Mouse (Mus musculus) heart, embryonic 16.5 days (tissue): ENCODE measurements at regions not wholly inside any gene's neighbourhood (a gene's known extent, or its start where the extent isn't known, plus 50 kb on each side); places are given as distances from the start of the nearest gene placed in this dataset.
A peak's percentile ranks its signal among the peaks of the same experiment; 100 is the strongest.

Experiments used
- ATAC-seq: fragments of 200-750 bp; cut with Nextera tagmentation; replicated peaks from 2 replicates; pipeline ENCODE4 v1.8.0; 2017; ENCODE audit warnings: moderate number of reproducible peaks; ENCODE audit not compliant: insufficient read depth, low FRiP score; ENCODE audit errors: extremely low read depth
- H3K27ac ChIP-seq: fragments of 300-500 bp; sonication (generic); 2 replicates; pipeline ENCODE4 v1.5.1; 2014; ENCODE audit warnings: mild to moderate bottlenecking, low read length, control low read depth, moderate library complexity
- H3K27me3 ChIP-seq: fragments of 300-500 bp; sonication (generic); 2 replicates; pipeline ENCODE4 v1.6.1; 2014; ENCODE audit warnings: low read length, mixed read lengths; ENCODE audit not compliant: control insufficient read depth, insufficient read depth
- H3K36me3 ChIP-seq: fragments of 300-500 bp; sonication (generic); 2 replicates; pipeline ENCODE4 v1.6.1; 2014; ENCODE audit not compliant: control insufficient read depth, insufficient read depth
- H3K4me1 ChIP-seq: fragments of 300-500 bp; sonication (generic); 2 replicates; pipeline ENCODE4 v1.6.1; 2014; ENCODE audit warnings: low read length, mixed read lengths; ENCODE audit not compliant: control insufficient read depth, insufficient read depth
- H3K4me2 ChIP-seq: fragments of 300-500 bp; sonication (generic); 2 replicates; pipeline ENCODE4 v1.6.1; 2014; ENCODE audit warnings: low read depth, mild to moderate bottlenecking, control low read depth, low read length
- H3K4me3 ChIP-seq: fragments of 300-500 bp; sonication (generic); 2 replicates; pipeline ENCODE4 v1.5.1; 2014; ENCODE audit warnings: mild to moderate bottlenecking, control low read depth, low read length
- H3K9ac ChIP-seq: fragments of 300-500 bp; sonication (generic); 2 replicates; pipeline ENCODE4 v1.6.1; 2014; ENCODE audit warnings: low read length, control low read depth
- H3K9me3 ChIP-seq: fragments of 300-500 bp; sonication (generic); replicated peaks from 2 replicates; pipeline ENCODE4 v1.6.1; 2016; ENCODE audit warnings: low read length; ENCODE audit not compliant: control insufficient read depth
- WGBS: fragments of 180-500 bp; shearing (Covaris S2); extraction: QIAGEN DNeasy Blood & Tissue Kit; methylation state at CpG from one replicate; pipeline ENCODE4 v1.1.7; 2014; 5-methylcytosine and 5-hydroxymethylcytosine counted together

DNA sequence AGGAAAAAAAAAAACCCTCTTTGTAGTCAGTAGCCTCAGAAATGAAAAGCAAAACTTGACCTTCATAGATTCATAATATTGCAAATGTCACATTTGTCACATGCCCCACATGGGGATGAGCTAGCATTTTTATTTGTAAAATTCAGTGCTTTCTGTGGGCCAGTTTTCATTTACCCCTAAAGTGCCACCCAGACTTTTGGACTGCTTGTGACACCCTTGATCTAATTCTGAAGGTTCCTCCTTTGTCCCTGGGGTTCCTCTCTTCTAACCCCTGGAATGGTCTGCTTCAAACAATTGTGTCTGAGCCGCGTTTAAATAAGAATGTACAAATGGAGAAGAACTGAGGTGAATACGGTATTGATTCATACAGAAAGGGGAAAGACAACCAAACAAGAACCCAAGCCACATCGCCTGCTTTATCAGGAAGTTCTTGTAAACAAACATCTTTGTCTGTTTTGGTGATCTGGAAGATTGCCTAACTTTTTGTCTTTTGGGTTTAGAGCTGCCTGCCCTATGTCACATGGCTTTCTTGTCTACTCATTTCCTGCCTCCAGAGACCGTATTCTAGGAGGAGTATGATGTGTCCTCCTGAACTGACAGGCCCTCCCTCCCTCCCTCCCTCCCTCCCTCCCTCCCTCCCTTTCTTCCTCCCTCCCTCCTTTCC is 203.1 kb upstream of the Gm9833 start:
- H3K36me3 ChIP-seq = no peaks in the 10 kb centered on the region
- no peaks in the 10 kb centered on the region for H3K27me3 ChIP-seq
- H3K4me2 ChIP-seq = no peak overlapping the region
- H3K9me3 ChIP-seq = no peaks in the 10 kb centered on the region
- no peak overlapping the region for H3K9ac ChIP-seq
- no peak for ATAC-seq
- H3K4me3 ChIP-seq = no peak overlapping the region
- peaks cover 7% of the 10 kb centered on the region; the same call in 1 of the 2 replicates for H3K4me1 ChIP-seq
- peak overlapping the region; percentile 49 for H3K27ac ChIP-seq
- WGBS = 48% methylated on average over 5 of the region's 5 CpGs

DNA sequence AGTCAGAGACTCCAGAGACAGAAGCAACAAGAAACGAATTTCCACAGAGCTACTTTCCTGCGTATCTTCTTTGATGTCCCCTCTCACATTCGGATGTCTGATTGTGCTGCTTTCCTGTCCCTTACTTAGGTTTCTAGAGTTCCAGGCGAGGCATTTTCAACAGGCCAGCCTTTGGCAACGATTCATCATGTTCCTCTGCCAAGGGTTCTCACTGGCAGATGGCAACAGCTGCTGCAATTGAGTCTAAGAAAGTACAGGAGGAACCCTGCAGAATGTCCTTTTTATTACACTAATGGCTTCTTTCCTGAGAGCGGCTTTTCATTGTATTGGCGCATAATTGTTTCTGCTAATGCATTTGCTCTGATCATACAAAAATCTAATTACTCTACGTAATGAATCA is 202.3 kb upstream of the Gm9833 start:
- peak overlapping the region; percentile 3; the same call in 1 of the 2 replicates for H3K27ac ChIP-seq
- peaks cover 7% of the 10 kb centered on the region; the same call in 1 of the 2 replicates for H3K4me1 ChIP-seq
- 56% methylated on average over 8 of the region's 8 CpGs for WGBS
- no peak overlapping the region for H3K4me2 ChIP-seq
- no peak overlapping the region for H3K4me3 ChIP-seq
- no peaks in the 10 kb centered on the region for H3K36me3 ChIP-seq
- no peaks in the 10 kb centered on the region for H3K27me3 ChIP-seq
- H3K9ac ChIP-seq = no peak overlapping the region
- H3K9me3 ChIP-seq = no peaks in the 10 kb centered on the region
- ATAC-seq = no peak

DNA sequence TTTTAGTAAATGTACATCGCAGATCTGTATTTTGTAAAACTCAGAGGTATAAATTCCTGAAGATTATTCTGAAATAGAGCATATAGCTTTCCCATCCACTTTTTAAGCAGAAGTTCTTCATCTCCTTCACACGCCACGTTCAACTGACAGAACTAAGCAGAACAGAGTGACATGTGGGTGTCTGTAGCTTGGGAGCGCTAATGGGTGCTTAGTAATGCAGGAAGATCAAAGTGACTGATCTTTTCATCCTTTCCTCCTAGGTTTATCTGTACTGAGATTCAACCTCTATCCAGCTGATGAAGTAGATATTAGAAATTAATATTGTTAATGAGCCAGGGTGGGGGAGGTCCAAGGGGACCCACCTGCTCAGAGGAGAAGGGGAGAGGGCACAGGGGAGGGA is 201.8 kb upstream of the Gm9833 start:
- peaks cover 7% of the 10 kb centered on the region; the same call in 1 of the 2 replicates for H3K4me1 ChIP-seq
- no peaks in the 10 kb centered on the region for H3K36me3 ChIP-seq
- H3K27ac ChIP-seq = no peak overlapping the region
- 74% methylated on average over 4 of the region's 4 CpGs for WGBS
- no peak overlapping the region for H3K9ac ChIP-seq
- H3K4me3 ChIP-seq = no peak overlapping the region
- no peaks in the 10 kb centered on the region for H3K9me3 ChIP-seq
- no peak overlapping the region for H3K4me2 ChIP-seq
- ATAC-seq = no peak
- no peaks in the 10 kb centered on the region for H3K27me3 ChIP-seq

DNA sequence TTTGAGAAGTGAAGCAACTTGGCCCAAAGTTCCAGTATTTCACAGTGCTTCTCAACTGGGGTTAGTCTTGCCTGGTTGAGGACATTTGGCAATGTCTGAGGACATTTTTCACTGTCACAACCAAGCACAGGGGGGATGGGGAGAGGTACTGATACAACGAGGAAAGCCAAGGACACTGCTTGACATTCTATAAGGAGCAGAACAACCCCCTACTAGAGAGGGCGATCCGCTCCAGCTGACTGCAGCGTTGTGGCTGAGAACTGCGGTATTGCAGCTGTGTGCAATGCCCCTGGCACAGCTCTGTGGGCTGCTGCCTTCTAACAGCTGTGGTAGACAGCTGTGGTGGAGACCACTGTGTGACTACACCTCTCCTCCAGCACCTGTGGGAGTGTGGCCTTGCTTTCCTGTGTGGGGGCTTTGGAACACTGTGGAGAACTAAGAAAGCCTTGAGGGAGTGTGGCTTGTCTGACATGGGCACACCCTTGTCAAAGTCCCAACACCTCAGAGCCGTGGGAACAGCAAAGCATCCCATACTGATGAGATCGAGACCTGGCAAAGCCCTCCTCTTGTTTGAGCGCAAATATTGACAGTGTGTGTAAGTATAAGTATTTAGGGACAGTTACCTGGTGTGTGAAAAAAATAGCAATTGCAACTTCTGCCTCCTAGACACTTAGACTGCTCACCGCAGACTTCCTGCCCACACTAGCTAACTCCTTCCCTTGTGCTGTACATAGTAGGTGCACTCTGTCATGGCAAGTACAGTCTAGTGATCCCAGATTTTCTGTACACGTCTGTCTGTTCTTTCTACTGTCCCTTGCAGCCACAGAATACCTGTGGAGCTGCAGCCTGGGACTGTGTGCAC is 200.9 kb upstream of the Gm9833 start:
- WGBS = 59% methylated on average over 10 of the region's 10 CpGs
- Histone ChIP-seq H3K27me3 (no peaks in the 10 kb centered on the region), H3K9me3 (no peaks in the 10 kb centered on the region), H3K4me2 (no peak overlapping the region), H3K9ac (no peak overlapping the region), H3K36me3 (no peaks in the 10 kb centered on the region), H3K4me1 (peaks cover 7% of the 10 kb centered on the region; the same call in 1 of the 2 replicates), H3K27ac (peak overlapping the region; percentile 7; the same call in 1 of the 2 replicates), H3K4me3 (no peak overlapping the region)
- peak; percentile 77 for ATAC-seq

DNA sequence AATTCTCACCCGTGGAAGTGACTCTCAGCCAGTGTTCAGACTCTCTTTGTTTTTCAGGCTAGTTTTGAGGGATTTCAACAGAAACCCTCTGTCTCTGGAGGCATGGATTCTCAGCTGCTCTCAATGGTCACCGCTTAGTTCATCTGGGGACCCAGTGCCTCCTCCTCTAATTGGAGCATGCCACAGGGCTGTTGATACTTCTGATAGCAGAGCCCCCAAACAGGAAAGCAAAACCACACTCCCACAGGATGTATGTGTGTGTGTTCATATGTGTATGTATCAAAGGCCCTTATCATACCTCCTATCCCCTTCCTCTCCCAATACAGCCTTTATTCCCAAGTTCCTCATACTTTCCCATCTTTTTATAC is 200.3 kb upstream of the Gm9833 start:
- H3K9me3 ChIP-seq = no peaks in the 10 kb centered on the region
- no peak overlapping the region for H3K4me2 ChIP-seq
- H3K9ac ChIP-seq = no peak overlapping the region
- H3K27me3 ChIP-seq = no peaks in the 10 kb centered on the region
- H3K4me3 ChIP-seq = no peak overlapping the region
- no peak overlapping the region; the same call in 1 of the 2 replicates for H3K27ac ChIP-seq
- peaks cover 7% of the 10 kb centered on the region; the same call in 1 of the 2 replicates for H3K4me1 ChIP-seq
- WGBS = 74% methylated on average over 2 of the region's 2 CpGs
- no peaks in the 10 kb centered on the region for H3K36me3 ChIP-seq
- no peak for ATAC-seq

DNA sequence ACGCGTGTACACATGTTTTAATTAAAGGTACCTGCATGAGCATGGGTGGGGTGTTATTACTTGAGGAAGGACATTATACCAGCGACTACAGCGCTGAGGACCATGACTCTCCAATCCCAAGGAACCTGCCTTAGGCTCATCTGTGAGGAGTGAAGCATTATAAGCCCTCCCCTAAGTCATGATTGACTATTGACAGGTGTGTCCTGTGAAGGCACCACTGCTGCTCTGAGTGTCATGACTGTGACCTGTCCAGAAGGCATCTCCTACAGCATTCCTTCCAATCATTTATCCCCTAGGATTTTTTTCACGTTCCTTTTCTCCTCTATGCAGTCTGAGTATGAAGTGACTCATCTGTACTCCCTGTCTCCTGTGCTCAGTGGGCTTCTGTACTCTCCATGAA is 199.9 kb upstream of the Gm9833 start:
- H3K27me3 ChIP-seq = no peaks in the 10 kb centered on the region
- no peak for ATAC-seq
- 85% methylated on average over 5 of the region's 5 CpGs for WGBS
- H3K9me3 ChIP-seq = no peaks in the 10 kb centered on the region
- no peak overlapping the region for H3K9ac ChIP-seq
- H3K27ac ChIP-seq = no peak overlapping the region
- no peak overlapping the region for H3K4me2 ChIP-seq
- H3K4me1 ChIP-seq = peaks cover 7% of the 10 kb centered on the region; the same call in 1 of the 2 replicates
- H3K36me3 ChIP-seq = no peaks in the 10 kb centered on the region
- no peak overlapping the region for H3K4me3 ChIP-seq

DNA sequence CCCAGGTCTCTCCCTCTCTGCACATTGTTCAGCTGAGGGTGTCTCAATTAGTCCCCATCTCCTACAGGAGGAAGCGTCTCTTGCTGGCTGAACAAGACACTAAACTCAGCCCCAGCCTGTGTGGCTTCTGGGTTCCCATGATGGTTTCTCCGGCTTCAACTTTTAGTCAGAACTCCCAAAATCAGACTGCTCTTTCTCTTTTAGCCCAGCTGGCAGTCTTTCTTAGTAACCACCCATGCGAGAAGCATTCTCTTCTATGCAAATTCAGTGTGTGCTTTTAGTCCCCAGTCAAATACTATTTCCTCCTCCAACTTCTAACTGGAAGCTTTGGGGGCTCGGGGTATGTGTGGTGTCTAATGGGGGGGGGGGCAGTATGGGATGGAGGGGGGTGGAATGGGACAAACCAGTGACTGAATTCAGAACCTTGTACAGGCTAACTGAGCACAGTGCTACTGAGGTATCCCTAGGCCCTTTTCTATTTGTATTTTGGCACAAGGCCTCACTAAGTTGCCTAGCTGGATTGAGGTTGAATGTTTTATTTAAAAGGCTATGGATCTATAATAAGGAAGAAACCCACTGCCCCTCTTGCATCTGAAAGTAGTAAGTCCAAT is 194.9 kb upstream of the Gm9833 start:
- Histone ChIP-seq H3K4me3 (no peak overlapping the region), H3K4me1 (0 out of 2 replicates have a peak, but pooled peaks cover 2% of the 10 kb centered on the region), H3K36me3 (no peaks in the 10 kb centered on the region), H3K9ac (no peak overlapping the region), H3K27ac (no peak overlapping the region), H3K27me3 (no peaks in the 10 kb centered on the region), H3K9me3 (no peaks in the 10 kb centered on the region), H3K4me2 (no peak overlapping the region)
- WGBS = 67% methylated on average over 4 of the region's 4 CpGs
- ATAC-seq = no peak

DNA sequence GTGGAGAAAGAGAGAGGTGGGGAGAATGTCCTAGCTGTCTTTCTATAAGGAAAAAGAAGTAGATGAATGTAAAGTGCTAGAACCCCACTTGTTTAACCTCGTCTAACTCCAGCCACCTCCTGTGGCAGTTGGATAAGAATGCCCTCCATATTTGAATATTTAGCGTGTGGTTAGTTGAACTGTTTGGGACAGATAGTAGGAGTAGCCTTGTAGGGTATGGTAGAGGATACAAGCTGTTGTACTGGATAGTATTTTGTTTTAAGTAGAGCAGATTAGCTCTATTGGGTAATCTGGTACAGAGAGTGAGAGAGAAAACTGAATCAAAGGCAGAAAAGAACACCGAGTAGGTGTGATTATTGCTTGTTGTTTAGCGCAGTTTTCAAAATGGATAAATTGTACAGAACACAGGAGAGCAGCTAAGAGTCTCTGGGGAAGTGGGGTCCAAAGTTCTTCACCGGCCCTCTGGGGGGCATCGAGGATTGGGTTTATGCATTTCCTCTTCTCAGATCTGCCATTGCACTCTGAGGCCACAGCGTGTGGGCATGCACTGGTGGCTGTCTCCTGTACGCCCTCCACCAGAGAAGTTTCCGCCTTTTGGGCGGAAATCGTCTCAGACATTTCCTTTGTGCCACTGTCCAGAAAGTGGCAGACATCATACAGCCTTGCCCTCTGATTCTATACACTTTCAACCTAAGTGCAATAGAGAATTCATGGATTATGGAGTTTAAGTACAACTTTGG is 192.3 kb upstream of the Gm9833 start:
- Histone ChIP-seq H3K9me3 (no peaks in the 10 kb centered on the region; the same call in 1 of the 2 replicates), H3K36me3 (no peaks in the 10 kb centered on the region), H3K4me3 (no peak overlapping the region), H3K27ac (no peak overlapping the region), H3K9ac (no peak overlapping the region), H3K4me1 (0 out of 2 replicates have a peak, but pooled peaks cover 2% of the 10 kb centered on the region), H3K27me3 (no peaks in the 10 kb centered on the region), H3K4me2 (no peak overlapping the region)
- WGBS = 82% methylated on average over 11 of the region's 11 CpGs
- no peak for ATAC-seq
